Mouse (Mus musculus) olfactory bulb, adult 2 months (tissue): ENCODE data around the gene Irgm1. TPM values are rescaled to one million over a fixed set of nuclear protein-coding genes. Genes with fewer than 3 reads are reported as not detected.
"Not testable (repeated sequence)": the region's sequence is repeated elsewhere in the genome, so short reads cannot be mapped to it uniquely, and the experiment has no call there.

Experiments
- H3K27ac ChIP-seq: fragments of 200-500 bp; 2 replicates; pipeline ENCODE4 v1.5.1; 2012; ENCODE audit warnings: low read depth, low read length; ENCODE audit not compliant: insufficient read depth
- H3K4me1 ChIP-seq: fragments of 200-500 bp; 2 replicates; pipeline ENCODE4 v1.6.1; 2012; ENCODE audit warnings: low read length; ENCODE audit not compliant: control insufficient read depth, insufficient read depth
- H3K4me3 ChIP-seq: fragments of 200-500 bp; 2 replicates; pipeline ENCODE4 v1.5.1; 2012; ENCODE audit warnings: mild to moderate bottlenecking, low read depth, low read length, moderate library complexity; ENCODE audit not compliant: insufficient read depth
- CTCF ChIP-seq: fragments of 200-500 bp; IDR thresholded peaks from 2 replicates; pipeline ENCODE4 v1.5.1; 2012; ENCODE audit warnings: low read depth, mild to moderate bottlenecking, low read length, moderate library complexity; ENCODE audit not compliant: insufficient read depth
- POLR2A ChIP-seq: fragments of 200-500 bp; IDR thresholded peaks from 2 replicates; pipeline ENCODE4 v1.6.1; 2012; ENCODE audit warnings: mild to moderate bottlenecking, low read depth, low read length, moderate library complexity; ENCODE audit not compliant: insufficient read depth
- WGBS: fragments of 180-500 bp; shearing (Covaris S2); methylation state at CpG from one replicate; pipeline ENCODE4 v1.1.7; 2018; 5-methylcytosine and 5-hydroxymethylcytosine counted together
- polyA plus RNA-seq: library from polyadenylated mRNA; stranded (reverse); fragments of >200 nt; gene quantifications from 2 replicates; pipeline ENCODE4 v1.2.4, GENCODE M21; 2012; ENCODE audit warnings: low replicate concordance; ENCODE audit not compliant: missing spikeins, insufficient read depth, insufficient read length

Gene Irgm1
- polyA plus RNA-seq, result 204 TPM in 1 of 2 replicates, not detected in the other

DNA sequence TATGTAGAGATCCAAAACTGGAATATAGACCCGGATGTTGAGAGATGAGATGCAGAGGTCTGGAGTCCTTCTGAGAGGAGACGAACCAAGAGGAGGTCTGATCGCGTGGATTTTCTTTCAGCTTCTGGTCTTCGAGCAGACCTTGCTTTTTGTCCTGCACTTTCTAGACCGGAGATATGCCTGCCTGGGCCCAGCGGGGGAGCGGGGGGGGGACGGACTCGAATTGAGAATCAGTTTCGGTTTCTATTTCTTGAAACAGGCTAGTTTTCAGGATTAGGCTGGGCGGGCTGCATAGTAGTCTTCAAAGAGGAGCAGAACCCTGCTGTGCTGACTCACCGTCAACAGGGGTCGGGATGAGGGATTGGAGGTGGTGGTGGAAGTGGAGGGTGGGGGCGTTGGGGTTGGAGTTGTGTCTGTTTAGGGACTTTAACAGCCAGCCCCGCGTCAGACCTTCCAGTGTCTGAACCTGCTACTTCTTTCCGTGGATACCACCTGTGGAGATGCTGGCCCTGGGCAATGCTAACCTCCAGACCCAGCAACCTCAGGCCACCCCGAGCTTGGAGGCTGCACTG is at the start of gene Irgm1:
Gene Irgm1 (minus strand): TSS at position 483 of the 572 bp plus-strand sequence.
- peak within 1 kb of the TSS; percentile 71 for H3K27ac ChIP-seq
- under 1% methylated on average over 19 of the region's 19 CpGs for WGBS
- no peak for TF ChIP-seq POLR2A
- TF ChIP-seq CTCF, result no peak
- H3K4me1 ChIP-seq, result peaks cover 11% of the 10 kb centered on the region
- H3K4me3 ChIP-seq, result peak within 1 kb of the TSS; percentile 56

DNA sequence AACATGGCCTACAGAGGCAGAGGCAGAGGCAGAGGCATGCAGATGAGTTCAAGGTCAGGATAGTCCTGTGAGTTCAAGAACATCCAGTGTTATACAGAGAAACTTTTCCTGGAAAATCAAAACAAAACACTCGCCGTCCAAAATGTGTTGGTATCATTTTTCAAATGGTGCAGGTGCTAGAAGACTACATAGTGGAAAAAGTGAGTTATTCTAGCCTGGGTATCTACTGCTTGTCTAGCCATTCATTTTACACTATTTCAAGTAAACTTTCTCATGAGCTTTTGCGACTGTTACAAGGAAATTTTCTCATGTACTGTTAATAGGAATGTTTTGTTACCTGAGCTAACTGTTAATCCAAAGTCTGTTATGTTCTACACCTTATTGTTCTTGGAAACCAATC is 46.9 kb upstream of the Irgm1 start:
- 86% methylated on average over 3 of the region's 3 CpGs for WGBS
- TF ChIP-seq CTCF, result no peak
- Histone ChIP-seq H3K4me1 (no peaks in the 10 kb centered on the region), H3K4me3 (no peak overlapping the region), H3K27ac (no peak overlapping the region)

DNA sequence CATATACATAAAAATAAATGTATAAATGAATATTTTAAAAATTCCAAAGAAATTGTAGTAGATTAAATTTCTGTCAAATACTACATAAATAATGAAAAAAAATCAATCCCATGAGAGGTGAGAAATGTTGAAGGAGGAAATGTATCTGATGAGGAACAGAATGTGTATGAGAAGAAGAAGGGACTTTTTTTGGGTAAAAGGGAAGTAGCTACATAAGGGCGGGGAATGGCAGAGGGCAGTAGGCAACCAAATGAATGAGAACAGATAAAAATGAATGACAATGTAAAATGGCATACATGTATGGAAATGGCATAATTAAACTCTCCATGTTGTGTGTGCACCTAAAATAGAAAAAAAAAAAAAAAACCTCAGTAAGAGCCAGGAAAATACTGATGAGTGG is 42.1 kb upstream of the Irgm1 start:
- no peak for TF ChIP-seq POLR2A
- TF ChIP-seq CTCF, result no peak
- no peak overlapping the region for H3K4me3 ChIP-seq
- WGBS, result 95% methylated on average over 1 of the region's 1 CpGs
- no peaks in the 10 kb centered on the region for H3K4me1 ChIP-seq
- H3K27ac ChIP-seq, result no peak overlapping the region

DNA sequence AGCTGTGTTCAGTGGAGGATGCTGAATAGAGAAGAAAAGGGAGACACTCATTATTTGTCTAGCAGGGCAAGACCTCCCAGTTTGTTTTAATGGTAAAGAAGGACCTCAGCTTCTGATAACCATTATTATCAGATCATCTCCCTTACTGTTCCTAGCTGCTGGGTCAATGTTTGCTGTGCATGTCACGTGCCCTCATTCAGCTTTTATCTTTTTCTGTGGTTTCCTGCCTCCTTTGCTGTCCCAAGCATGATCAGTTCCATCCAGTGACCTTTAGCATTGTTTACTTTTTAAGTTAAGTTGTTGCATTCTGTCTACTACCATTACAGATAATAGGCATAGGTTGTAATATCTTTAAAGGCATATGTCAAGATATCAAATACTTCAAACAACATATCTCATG is 37.0 kb upstream of the Irgm1 start:
- Histone ChIP-seq H3K4me1 (no peaks in the 10 kb centered on the region), H3K27ac (no peak overlapping the region), H3K4me3 (no peak overlapping the region)
- WGBS, result 74% methylated on average over 1 of the region's 1 CpGs
- TF ChIP-seq CTCF (no peak), POLR2A (no peak)

DNA sequence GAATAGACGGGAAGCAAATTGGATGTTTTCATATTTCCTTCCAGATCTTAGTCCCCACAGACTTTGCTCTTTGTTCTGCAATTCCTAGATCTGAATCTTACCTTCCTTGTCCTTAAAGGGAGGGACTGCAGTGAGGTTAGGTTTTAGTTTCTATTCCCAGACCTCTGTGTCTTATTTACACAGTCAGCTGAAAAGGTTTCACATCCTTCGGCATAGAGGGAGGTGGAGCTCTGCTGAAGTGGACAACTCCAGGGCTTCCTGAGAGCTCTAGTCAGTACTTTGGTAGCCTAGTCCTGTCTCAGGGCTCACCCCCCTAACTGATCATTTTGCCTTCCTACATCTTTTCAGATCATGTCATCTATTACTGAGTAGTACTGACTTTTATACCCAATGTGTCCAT is 30.5 kb upstream of the Irgm1 start, which contains the start of gene Gm5431:
Gene Gm5431 (minus strand): TSS at position 194 of the 400 bp plus-strand sequence.
- WGBS, result 79% methylated on average over 2 of the region's 2 CpGs
- H3K4me3 ChIP-seq, result no peak within 1 kb of the TSS
- no peak for TF ChIP-seq POLR2A
- no peak for TF ChIP-seq CTCF
- no peaks in the 10 kb centered on the region for H3K4me1 ChIP-seq
- H3K27ac ChIP-seq, result no peak within 1 kb of the TSS

DNA sequence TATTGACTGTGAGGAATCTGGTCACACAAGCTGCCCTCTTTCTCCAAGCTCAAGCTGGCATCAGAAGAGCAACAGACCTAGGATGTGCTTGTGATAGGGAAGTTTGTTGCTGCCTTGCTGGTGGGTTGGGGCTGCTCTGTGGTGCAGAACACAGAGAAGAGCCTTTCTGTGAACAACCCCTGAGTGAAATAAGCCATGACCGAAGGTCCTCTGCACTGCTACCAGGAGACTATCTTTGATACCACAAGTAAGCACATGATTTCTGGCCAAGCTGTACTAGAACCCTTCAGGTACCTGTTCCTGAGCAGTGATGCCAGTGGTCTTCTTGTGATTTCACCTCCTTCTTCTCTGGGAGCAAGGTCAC is 30.1 kb upstream of the Irgm1 start:
- 94% methylated on average over 1 of the region's 1 CpGs for WGBS
- H3K4me3 ChIP-seq, H3K4me1 ChIP-seq, H3K27ac ChIP-seq: not testable (repeated sequence)

DNA sequence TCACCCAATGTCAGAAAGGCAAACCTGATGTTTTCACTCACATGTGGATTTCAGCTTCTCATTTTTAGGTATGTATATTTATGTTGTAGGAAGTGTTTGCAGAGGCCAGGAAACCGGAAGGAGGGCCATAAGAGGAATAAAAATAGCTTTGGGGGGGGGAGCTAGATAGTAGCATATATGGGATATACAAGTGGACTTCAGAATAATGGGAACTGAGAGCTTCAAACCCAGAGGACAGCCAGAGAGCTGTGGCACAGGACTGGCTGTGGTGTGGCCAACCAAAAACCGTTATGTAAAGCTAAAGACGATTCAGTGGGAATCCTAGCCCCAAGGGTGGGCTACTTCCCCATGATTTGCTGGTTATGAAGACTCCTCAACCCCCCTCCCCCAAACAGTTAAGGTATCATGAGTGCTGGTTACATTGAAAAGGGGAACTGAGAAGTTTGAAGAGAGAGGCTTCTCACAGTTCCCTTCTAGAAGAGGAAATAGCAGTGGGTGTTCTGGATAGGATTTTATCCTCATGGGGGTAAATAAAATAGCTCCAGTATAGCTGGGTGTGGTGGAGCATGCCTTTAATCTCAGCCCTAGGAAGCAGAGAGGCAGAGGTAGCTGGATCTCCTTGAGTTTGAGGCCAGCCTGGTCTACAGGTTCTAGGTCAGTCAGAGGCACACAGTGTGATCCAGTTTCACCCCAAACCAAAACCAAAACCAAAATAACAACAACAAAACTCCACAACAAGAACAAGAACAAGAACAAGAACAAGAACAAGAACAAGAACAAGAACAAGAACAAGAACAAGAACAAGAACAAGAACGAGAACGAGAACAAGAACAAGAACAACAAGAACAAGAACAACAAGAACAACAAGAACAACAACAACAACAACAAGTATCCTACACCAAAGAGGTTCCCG is 29.4 kb upstream of the Irgm1 start:
- not testable (repeated sequence) for H3K4me1 ChIP-seq, H3K4me3 ChIP-seq, H3K27ac ChIP-seq
- WGBS, result 85% methylated on average over 6 of the region's 6 CpGs

DNA sequence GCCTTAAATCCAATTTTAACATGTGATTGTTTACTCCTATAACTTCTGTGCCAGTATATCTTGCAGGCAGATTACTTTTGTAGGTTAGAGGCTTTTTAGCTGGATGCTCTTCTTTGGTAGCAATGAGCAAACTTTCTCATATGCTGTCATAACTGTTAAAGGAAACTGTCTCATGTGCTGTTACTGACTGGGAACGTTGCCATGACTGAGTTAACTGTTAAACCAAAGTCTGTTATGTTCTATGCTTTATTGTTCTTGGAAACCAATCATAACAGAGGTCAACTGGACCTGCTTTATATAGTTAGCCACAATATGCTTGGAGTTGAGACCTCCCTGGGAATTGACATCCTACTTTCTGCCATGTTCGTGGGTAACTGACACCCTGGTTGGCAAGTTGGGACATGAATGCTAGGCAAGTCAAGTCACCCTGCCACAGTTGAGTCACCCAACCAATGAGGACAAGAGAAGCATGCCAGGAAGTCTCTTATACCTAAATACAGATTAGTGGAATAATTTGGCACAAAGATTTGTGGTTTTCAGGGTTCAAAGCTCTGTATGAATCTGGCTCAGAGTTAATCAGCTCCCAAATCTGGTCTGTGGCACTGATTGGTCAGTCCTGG is 27.4 kb upstream of the Irgm1 start:
- Histone ChIP-seq H3K27ac (no peak overlapping the region), H3K4me1 (no peaks in the 10 kb centered on the region), H3K4me3 (no peak overlapping the region)
- TF ChIP-seq CTCF, result no peak
- TF ChIP-seq POLR2A, result no peak
- WGBS, result 66% methylated on average over 2 of the region's 2 CpGs

DNA sequence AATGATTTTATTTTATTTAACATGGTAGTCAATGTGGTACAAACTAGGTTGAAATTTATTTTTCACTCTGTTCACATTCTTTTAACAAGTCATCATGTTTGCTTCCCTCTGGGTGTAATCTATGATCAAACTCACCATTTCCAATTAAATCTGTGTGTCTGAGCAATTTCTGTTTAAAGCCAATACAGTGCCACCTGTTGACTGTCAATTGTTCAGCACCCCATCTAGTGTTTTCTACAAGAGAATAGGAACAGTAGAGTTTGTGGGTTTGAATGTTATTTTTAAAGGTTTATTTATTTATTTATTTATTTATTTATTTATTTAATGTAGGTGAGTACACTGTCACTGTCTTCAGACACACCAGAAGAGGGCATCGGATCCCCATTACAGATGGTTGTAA is 5.2 kb upstream of the Irgm1 start:
- WGBS, result 95% methylated on average over 1 of the region's 1 CpGs
- Histone ChIP-seq H3K4me1 (peaks cover 4% of the 10 kb centered on the region; the same call in 1 of the 2 replicates), H3K4me3 (no peak overlapping the region), H3K27ac (no peak overlapping the region)
- no peak for TF ChIP-seq CTCF
- TF ChIP-seq POLR2A, result no peak

DNA sequence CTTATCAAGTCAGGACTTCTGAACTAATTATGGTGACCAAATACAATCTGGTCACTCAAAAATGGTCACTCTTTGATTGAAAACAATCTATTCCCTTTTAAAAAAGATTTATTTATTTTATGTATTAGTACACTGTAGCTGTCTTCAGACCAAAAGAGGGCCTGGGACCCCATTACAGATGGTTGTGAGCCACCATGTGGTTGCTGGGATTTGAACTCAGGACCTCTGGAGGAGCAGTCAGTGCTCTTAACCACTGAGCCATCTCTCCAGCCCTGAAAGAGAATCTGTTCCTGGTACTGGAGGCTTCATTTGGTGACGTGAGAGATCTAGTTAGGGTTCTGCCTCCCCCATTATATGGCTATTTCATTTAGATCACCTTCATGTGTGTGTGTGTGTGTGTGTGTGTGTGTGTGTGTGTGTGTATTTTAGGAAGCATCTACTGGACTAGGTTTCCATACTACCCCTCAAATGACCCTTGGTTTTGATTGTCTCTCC is 3.9 kb upstream of the Irgm1 start:
- not testable (repeated sequence) for H3K27ac ChIP-seq, H3K4me3 ChIP-seq, H3K4me1 ChIP-seq
- 90% methylated on average over 1 of the region's 1 CpGs for WGBS
